Mouse (Mus musculus) heart, embryonic 10.5 days (tissue): ENCODE measurements at regions not wholly inside any gene's neighbourhood (a gene's known extent, or its start where the extent isn't known, plus 50 kb on each side); places are given as distances from the start of the nearest gene placed in this dataset.

Experiments used
- DNase-seq: peaks from one replicate; pipeline ENCODE4 v3.0.0-alpha.2; 2017; ENCODE audit warnings: low spot score
- H3K27ac ChIP-seq: fragments of 300-500 bp; sonication (generic); 2 replicates; pipeline ENCODE4 v1.5.1; 2016; ENCODE audit warnings: mild to moderate bottlenecking
- H3K27me3 ChIP-seq: fragments of 300-500 bp; sonication (generic); 2 replicates; pipeline ENCODE4 v1.6.1; 2016; ENCODE audit warnings: mild to moderate bottlenecking; ENCODE audit not compliant: poor library complexity, insufficient read depth, severe bottlenecking
- H3K36me3 ChIP-seq: fragments of 300-500 bp; sonication (generic); 2 replicates; pipeline ENCODE4 v1.6.1; 2016; ENCODE audit warnings: mild to moderate bottlenecking, moderate library complexity
- H3K4me1 ChIP-seq: fragments of 300-500 bp; sonication (generic); 2 replicates; pipeline ENCODE4 v1.6.1; 2016; ENCODE audit warnings: mild to moderate bottlenecking
- H3K4me3 ChIP-seq: fragments of 300-500 bp; sonication (generic); 2 replicates; pipeline ENCODE4 v1.5.1; 2016; ENCODE audit warnings: mild to moderate bottlenecking, moderate library complexity
- H3K9me3 ChIP-seq: fragments of 300-500 bp; sonication (generic); 2 replicates; pipeline ENCODE4 v1.6.1; 2016; ENCODE audit warnings: mild to moderate bottlenecking, moderate library complexity
- whole genome bisulfite sequencing: fragments of 180-500 bp; shearing (Covaris S2); methylation state at CpG from one replicate; pipeline ENCODE4 v1.1.7; 2016; 5-methylcytosine and 5-hydroxymethylcytosine counted together

- H3K4me1 ChIP-seq = peaks cover 24% of the 10 kb centered on the region
Measured at GRCm38 (mm10) chr17:84008035-84008681, 160.4 kb upstream of the Haao start.

GRCm38 (mm10) chr17:84006748-84007147 is 159.0 kb upstream of the Haao start:
- Histone ChIP-seq H3K27me3 (no peaks in the 10 kb centered on the region), H3K36me3 (no peaks in the 10 kb centered on the region), H3K9me3 (no peaks in the 10 kb centered on the region), H3K27ac (no peak overlapping the region), H3K4me3 (no peak overlapping the region), H3K4me1 (peaks cover 24% of the 10 kb centered on the region)
- 88% methylated on average over 9 of the region's 9 CpGs for WGBS
- DNase-seq = no peak

More at GRCm38 (mm10) chr17:84008035-84008681, 160.4 kb upstream of the Haao start:
- no peaks in the 10 kb centered on the region for H3K9me3 ChIP-seq
- H3K36me3 ChIP-seq = no peaks in the 10 kb centered on the region
- H3K27ac ChIP-seq = no peak overlapping the region
- no peaks in the 10 kb centered on the region for H3K27me3 ChIP-seq
- 83% methylated on average over 12 of the region's 12 CpGs for WGBS
- DNase-seq = no peak
- no peak overlapping the region for H3K4me3 ChIP-seq

- WGBS = 46% methylated on average over 6 of the region's 6 CpGs
- H3K4me3 ChIP-seq = no peak overlapping the region
- peaks cover under 1% of the 10 kb centered on the region; the same call in 1 of the 2 replicates for H3K27me3 ChIP-seq
- H3K27ac ChIP-seq = peak overlapping the region; percentile 64; the same call in 1 of the 2 replicates
- no peaks in the 10 kb centered on the region for H3K36me3 ChIP-seq
- no peaks in the 10 kb centered on the region for H3K9me3 ChIP-seq
- DNase-seq = no peak
- H3K4me1 ChIP-seq = peaks cover 24% of the 10 kb centered on the region
Measured at GRCm38 (mm10) chr17:84004237-84004636, 156.5 kb upstream of the Haao start.

- Histone ChIP-seq H3K4me3 (no peak overlapping the region), H3K36me3 (no peaks in the 10 kb centered on the region), H3K4me1 (peaks cover 23% of the 10 kb centered on the region), H3K27ac (peak overlapping the region; percentile 64; the same call in 1 of the 2 replicates), H3K9me3 (no peaks in the 10 kb centered on the region), H3K27me3 (peaks cover 7% of the 10 kb centered on the region; the same call in 1 of the 2 replicates)
- no peak for DNase-seq
- WGBS = 54% methylated on average over 9 of the region's 9 CpGs
Measured at GRCm38 (mm10) chr17:84003489-84004234, 155.9 kb upstream of the Haao start.

GRCm38 (mm10) chr17:84002939-84003338 is 155.2 kb upstream of the Haao start:
- Histone ChIP-seq H3K27ac (no peak overlapping the region), H3K4me3 (no peak overlapping the region), H3K27me3 (peaks cover 13% of the 10 kb centered on the region; the same call in 1 of the 2 replicates), H3K36me3 (no peaks in the 10 kb centered on the region), H3K9me3 (no peaks in the 10 kb centered on the region), H3K4me1 (peaks cover 23% of the 10 kb centered on the region)
- WGBS = 87% methylated on average over 6 of the region's 6 CpGs
- DNase-seq = no peak

GRCm38 (mm10) chr17:84002327-84002726 is 154.6 kb upstream of the Haao start:
- WGBS = 93% methylated on average over 16 of the region's 16 CpGs
- no peak overlapping the region for H3K4me3 ChIP-seq
- H3K4me1 ChIP-seq = peaks cover 23% of the 10 kb centered on the region

GRCm38 (mm10) chr17:84000115-84000514 is 152.4 kb upstream of the Haao start:
- no peak overlapping the region for H3K27ac ChIP-seq
- H3K4me1 ChIP-seq = peaks cover 23% of the 10 kb centered on the region
- peaks cover 27% of the 10 kb centered on the region; the same call in 1 of the 2 replicates for H3K27me3 ChIP-seq
- DNase-seq = no peak
- no peaks in the 10 kb centered on the region for H3K9me3 ChIP-seq
- H3K36me3 ChIP-seq = no peaks in the 10 kb centered on the region
- no peak overlapping the region for H3K4me3 ChIP-seq
- 60% methylated on average over 6 of the region's 6 CpGs for WGBS

More at GRCm38 (mm10) chr17:84002327-84002726, 154.6 kb upstream of the Haao start:
- Histone ChIP-seq H3K27me3 (peaks cover 17% of the 10 kb centered on the region; the same call in 1 of the 2 replicates), H3K9me3 (no peaks in the 10 kb centered on the region), H3K36me3 (no peaks in the 10 kb centered on the region), H3K27ac (no peak overlapping the region)
- DNase-seq = no peak

- WGBS = 63% methylated on average over 10 of the region's 10 CpGs
- peak overlapping the region; percentile 49; the same call in 1 of the 2 replicates for H3K27ac ChIP-seq
- DNase-seq = no peak
- H3K9me3 ChIP-seq = no peaks in the 10 kb centered on the region
- H3K4me3 ChIP-seq = no peak overlapping the region
- H3K36me3 ChIP-seq = no peaks in the 10 kb centered on the region
- peaks cover 22% of the 10 kb centered on the region for H3K4me1 ChIP-seq
- peaks cover 27% of the 10 kb centered on the region; the same call in 1 of the 2 replicates for H3K27me3 ChIP-seq
Measured at GRCm38 (mm10) chr17:83998972-83999545, 151.3 kb upstream of the Haao start.

GRCm38 (mm10) chr17:83998341-83998740 is 150.6 kb upstream of the Haao start:
- 84% methylated on average over 7 of the region's 7 CpGs for WGBS
- H3K27ac ChIP-seq = 0 out of 2 replicates have a peak overlapping the region, but pooled peaks have one; percentile 11
- DNase-seq = no peak
- no peak overlapping the region for H3K4me3 ChIP-seq
- H3K27me3 ChIP-seq = peaks cover 27% of the 10 kb centered on the region; the same call in 1 of the 2 replicates
- H3K4me1 ChIP-seq = peaks cover 19% of the 10 kb centered on the region; the same call in 1 of the 2 replicates
- no peaks in the 10 kb centered on the region for H3K36me3 ChIP-seq
- no peaks in the 10 kb centered on the region for H3K9me3 ChIP-seq

- no peak for DNase-seq
- peaks cover 21% of the 10 kb centered on the region; the same call in 1 of the 2 replicates for H3K4me1 ChIP-seq
- H3K27me3 ChIP-seq = peaks cover 27% of the 10 kb centered on the region; the same call in 1 of the 2 replicates
- H3K4me3 ChIP-seq = no peak overlapping the region
- no peaks in the 10 kb centered on the region for H3K36me3 ChIP-seq
- peak overlapping the region; percentile 11; the same call in 1 of the 2 replicates for H3K27ac ChIP-seq
- no peaks in the 10 kb centered on the region for H3K9me3 ChIP-seq
- 84% methylated on average over 11 of the region's 11 CpGs for WGBS
Measured at GRCm38 (mm10) chr17:83997778-83998177, 150.0 kb upstream of the Haao start.

- 53% methylated on average over 2 of the region's 2 CpGs for WGBS
- no peak for DNase-seq
- Histone ChIP-seq H3K27me3 (0 out of 2 replicates have a peak, but pooled peaks cover 14% of the 10 kb centered on the region), H3K36me3 (no peaks in the 10 kb centered on the region), H3K4me3 (no peak overlapping the region), H3K9me3 (no peaks in the 10 kb centered on the region), H3K27ac (peak overlapping the region; percentile 42; the same call in 1 of the 2 replicates), H3K4me1 (peaks cover 35% of the 10 kb centered on the region)
Measured at GRCm38 (mm10) chr17:83993028-83993427, 145.3 kb upstream of the Haao start.

GRCm38 (mm10) chr17:83990421-83991365 is 142.9 kb upstream of the Haao start:
- H3K4me3 ChIP-seq = no peak overlapping the region
- H3K27ac ChIP-seq = peak overlapping the region; percentile 84
- H3K36me3 ChIP-seq = no peaks in the 10 kb centered on the region
- H3K9me3 ChIP-seq = no peaks in the 10 kb centered on the region
- peaks cover 54% of the 10 kb centered on the region for H3K4me1 ChIP-seq
- DNase-seq = no peak
- no peaks in the 10 kb centered on the region for H3K27me3 ChIP-seq
- whole genome bisulfite sequencing = 49% methylated on average over 13 of the region's 13 CpGs
